Mouse (Mus musculus) hindbrain, embryonic 11.5 days (tissue): ENCODE measurements at regions not wholly inside any gene's neighbourhood (a gene's known extent, or its start where the extent isn't known, plus 50 kb on each side); places are given as distances from the start of the nearest gene placed in this dataset.

ENCODE experiments used
- ATAC-seq: fragments of 200-750 bp; cut with Nextera tagmentation; 2 replicates; pipeline ENCODE4 v1.8.0; 2017; ENCODE audit warnings: mild to moderate bottlenecking, moderate TSS enrichment, moderate library complexity; ENCODE audit not compliant: low FRiP score
- DNase-seq: peaks from one replicate; pipeline ENCODE4 v3.0.0-alpha.2; 2015; ENCODE audit warnings: low spot score
- H3K27ac ChIP-seq: fragments of 300-500 bp; sonication (generic); 2 replicates; pipeline ENCODE4 v1.5.1; 2014; ENCODE audit warnings: mild to moderate bottlenecking, low read depth, low read length
- H3K27me3 ChIP-seq: fragments of 300-500 bp; sonication (generic); 2 replicates; pipeline ENCODE4 v1.6.1; 2014; ENCODE audit warnings: mild to moderate bottlenecking, low read length, moderate library complexity, mixed read lengths; ENCODE audit not compliant: control insufficient read depth, insufficient read depth
- H3K36me3 ChIP-seq: fragments of 300-500 bp; sonication (generic); 2 replicates; pipeline ENCODE4 v1.6.1; 2014; ENCODE audit warnings: mild to moderate bottlenecking, low read length, moderate library complexity, mixed read lengths; ENCODE audit not compliant: control insufficient read depth, insufficient read depth
- H3K4me1 ChIP-seq: fragments of 300-500 bp; sonication (generic); replicated peaks from 2 replicates; pipeline ENCODE4 v1.6.1; 2014; ENCODE audit warnings: low read length, mixed read lengths; ENCODE audit not compliant: control insufficient read depth, insufficient read depth
- H3K4me2 ChIP-seq: fragments of 300-500 bp; sonication (generic); replicated peaks from 2 replicates; pipeline ENCODE4 v1.6.1; 2014; ENCODE audit warnings: mild to moderate bottlenecking, low read depth, low read length
- H3K4me3 ChIP-seq: fragments of 300-500 bp; sonication (generic); 2 replicates; pipeline ENCODE4 v1.5.1; 2014; ENCODE audit warnings: low read depth, low read length
- H3K9ac ChIP-seq: fragments of 300-500 bp; sonication (generic); 2 replicates; pipeline ENCODE4 v1.6.1; 2014; ENCODE audit warnings: low read depth, low read length
- H3K9me3 ChIP-seq: fragments of 300-500 bp; sonication (generic); 2 replicates; pipeline ENCODE4 v1.6.1; 2016; ENCODE audit warnings: low read length; ENCODE audit not compliant: control insufficient read depth
- WGBS: fragments of 180-500 bp; shearing (Covaris S2); extraction: QIAGEN DNeasy Blood & Tissue Kit; methylation state at CpG from one replicate; pipeline ENCODE4 v1.1.7; 2014; 5-methylcytosine and 5-hydroxymethylcytosine counted together

GRCm38 (mm10) chr2:178684026-178684958, 254.0 kb downstream of the Cdh26 start:
- H3K36me3 ChIP-seq: no peaks in the 10 kb centered on the region
- no peak overlapping the region for H3K9ac ChIP-seq
- no peak overlapping the region for H3K4me2 ChIP-seq
- DNase-seq (no peak), ATAC-seq (no peak)
- H3K4me3 ChIP-seq: no peak overlapping the region
- H3K4me1 ChIP-seq: no peaks in the 10 kb centered on the region; the same call in 1 of the 2 replicates
- H3K27me3 ChIP-seq: no peaks in the 10 kb centered on the region
- no peaks in the 10 kb centered on the region for H3K9me3 ChIP-seq
- 67% methylated on average over 9 of the region's 9 CpGs for WGBS
- H3K27ac ChIP-seq: no peak overlapping the region

- Histone ChIP-seq H3K4me1 (no peaks in the 10 kb centered on the region; the same call in 1 of the 2 replicates), H3K36me3 (no peaks in the 10 kb centered on the region), H3K4me2 (no peak overlapping the region), H3K4me3 (no peak overlapping the region), H3K9ac (no peak overlapping the region), H3K27me3 (no peaks in the 10 kb centered on the region), H3K9me3 (no peaks in the 10 kb centered on the region), H3K27ac (no peak overlapping the region)
- ATAC-seq: no peak
- no peak for DNase-seq
- WGBS: 96% methylated on average over 5 of the region's 5 CpGs
These were observed 254.9 kb downstream of the Cdh26 start for GRCm38 (mm10) chr2:178685211-178685610.

- Histone ChIP-seq H3K4me1 (no peaks in the 10 kb centered on the region; the same call in 1 of the 2 replicates), H3K4me2 (no peak overlapping the region), H3K4me3 (no peak overlapping the region), H3K27me3 (no peaks in the 10 kb centered on the region), H3K9ac (no peak overlapping the region), H3K36me3 (no peaks in the 10 kb centered on the region), H3K9me3 (no peaks in the 10 kb centered on the region), H3K27ac (no peak overlapping the region)
- ATAC-seq: peak; percentile 36; the same call in 1 of the 2 replicates
- 53% methylated on average over 7 of the region's 7 CpGs for WGBS
- DNase-seq: peak; percentile 31
These were observed 255.9 kb downstream of the Cdh26 start for GRCm38 (mm10) chr2:178686167-178686601.

- 80% methylated on average over 6 of the region's 6 CpGs for WGBS
- no peak overlapping the region for H3K4me3 ChIP-seq
- H3K9ac ChIP-seq: no peak overlapping the region
- ATAC-seq: no peak
- no peak overlapping the region for H3K27ac ChIP-seq
- no peaks in the 10 kb centered on the region for H3K36me3 ChIP-seq
- H3K4me2 ChIP-seq: no peak overlapping the region
- DNase-seq: no peak
- H3K27me3 ChIP-seq: no peaks in the 10 kb centered on the region
- no peaks in the 10 kb centered on the region; the same call in 1 of the 2 replicates for H3K4me1 ChIP-seq
- H3K9me3 ChIP-seq: no peaks in the 10 kb centered on the region
These were observed 258.3 kb downstream of the Cdh26 start for GRCm38 (mm10) chr2:178688586-178688985.

GRCm38 (mm10) chr2:178691190-178691864, 261.0 kb downstream of the Cdh26 start:
- H3K4me1 ChIP-seq: no peaks in the 10 kb centered on the region; the same call in 1 of the 2 replicates
- no peak overlapping the region for H3K4me2 ChIP-seq
- H3K4me3 ChIP-seq: no peak overlapping the region
- no peak overlapping the region for H3K9ac ChIP-seq
- H3K9me3 ChIP-seq: no peaks in the 10 kb centered on the region
- no peaks in the 10 kb centered on the region for H3K27me3 ChIP-seq
- no peaks in the 10 kb centered on the region for H3K36me3 ChIP-seq
- no peak for DNase-seq
- ATAC-seq: no peak
- no peak overlapping the region for H3K27ac ChIP-seq
- WGBS: 80% methylated on average over 13 of the region's 13 CpGs

GRCm38 (mm10) chr2:178691865-178692228, 261.5 kb downstream of the Cdh26 start:
- H3K9ac ChIP-seq: no peak overlapping the region
- H3K4me2 ChIP-seq: no peak overlapping the region
- no peaks in the 10 kb centered on the region for H3K27me3 ChIP-seq
- no peak overlapping the region for H3K27ac ChIP-seq
- DNase-seq (no peak), ATAC-seq (no peak)
- H3K4me3 ChIP-seq: no peak overlapping the region
- no peaks in the 10 kb centered on the region for H3K9me3 ChIP-seq
- WGBS: 91% methylated on average over 4 of the region's 4 CpGs
- no peaks in the 10 kb centered on the region for H3K4me1 ChIP-seq
- no peaks in the 10 kb centered on the region for H3K36me3 ChIP-seq

DNA sequence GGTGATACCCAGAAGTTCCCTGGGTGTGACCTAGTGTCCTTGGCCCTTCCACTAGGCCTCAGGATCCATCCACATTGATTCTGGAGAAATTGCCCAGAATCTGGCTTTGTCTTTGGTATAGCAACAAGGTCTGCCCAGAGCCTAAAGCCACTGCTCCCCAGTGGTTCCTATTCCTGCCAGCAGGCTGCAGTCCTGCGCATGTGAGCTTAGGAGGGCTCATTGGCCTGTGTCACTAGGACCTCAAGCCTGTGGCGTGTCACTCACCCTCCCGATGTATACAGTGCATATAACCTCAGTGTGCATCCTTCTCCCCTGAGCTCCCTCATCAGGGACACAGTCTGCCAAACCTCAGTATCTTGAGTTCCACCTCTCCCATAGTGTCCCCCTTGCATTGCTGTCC, 261.9 kb downstream of the Cdh26 start:
- Histone ChIP-seq H3K36me3 (no peaks in the 10 kb centered on the region), H3K27ac (no peak overlapping the region), H3K27me3 (no peaks in the 10 kb centered on the region), H3K4me2 (no peak overlapping the region), H3K9me3 (no peaks in the 10 kb centered on the region), H3K4me3 (no peak overlapping the region), H3K4me1 (no peaks in the 10 kb centered on the region), H3K9ac (no peak overlapping the region)
- ATAC-seq (no peak), DNase-seq (no peak)
- WGBS: 72% methylated on average over 3 of the region's 3 CpGs

GRCm38 (mm10) chr2:178698648-178699047, 268.3 kb downstream of the Cdh26 start:
- Histone ChIP-seq H3K36me3 (no peaks in the 10 kb centered on the region), H3K9me3 (no peaks in the 10 kb centered on the region), H3K27ac (no peak overlapping the region), H3K9ac (no peak overlapping the region), H3K4me1 (no peaks in the 10 kb centered on the region), H3K4me2 (no peak overlapping the region), H3K27me3 (no peaks in the 10 kb centered on the region), H3K4me3 (no peak overlapping the region)
- WGBS: 87% methylated on average over 13 of the region's 13 CpGs
- DNase-seq (no peak), ATAC-seq (no peak)
